Mouse (Mus musculus): ENCODE measurements around the gene Jun. TPM values are rescaled to one million over a fixed set of nuclear protein-coding genes. Genes with fewer than 3 reads are reported as not detected.
A peak's percentile ranks its signal among the peaks of the same experiment; 100 is the strongest.

The Jun gene
- polyA plus RNA-seq, 1 experiment: 157 TPM

GRCm38 (mm10) chr4:95076279-95076678 is 24.3 kb upstream of the Jun start:
- TF ChIP-seq GATA1 (IDR thresholded peaks at IDR 0.05; ENCODE audit: borderline replicate concordance, low read length) (no peak), FLI1 (IDR thresholded peaks at IDR 0.05; ENCODE audit: low read length) (no peak)
- Histone ChIP-seq H3K9me3 (no peaks in the 10 kb centered on the region), H3K4me1 (peaks cover 5% of the 10 kb centered on the region), H3K36me3 (replicated peaks; ENCODE audit: low read length) (no peaks in the 10 kb centered on the region), H3K27me3 (replicated peaks) (peaks cover 58% of the 10 kb centered on the region), H3K4me3 (replicated peaks) (no peak overlapping the region)

GRCm38 (mm10) chr4:95075591-95076002 is 23.6 kb upstream of the Jun start:
- Histone ChIP-seq H3K4me1 (peaks cover 3% of the 10 kb centered on the region), H3K27me3 (replicated peaks) (peaks cover 59% of the 10 kb centered on the region), H3K36me3 (replicated peaks; ENCODE audit: low read length) (no peaks in the 10 kb centered on the region), H3K9me3 (no peaks in the 10 kb centered on the region), H3K4me3 (replicated peaks) (no peak overlapping the region)
- TF ChIP-seq FLI1 (IDR thresholded peaks at IDR 0.05; ENCODE audit: low read length) (no peak), GATA1 (IDR thresholded peaks at IDR 0.05; ENCODE audit: borderline replicate concordance, low read length) (no peak)

- TF ChIP-seq FLI1 (IDR thresholded peaks at IDR 0.05; ENCODE audit: low read length): no peak
- TF ChIP-seq GATA1 (IDR thresholded peaks at IDR 0.05; ENCODE audit: borderline replicate concordance, low read length): no peak
- Histone ChIP-seq H3K4me1 (peaks cover 7% of the 10 kb centered on the region), H3K27me3 (replicated peaks) (peaks cover 64% of the 10 kb centered on the region), H3K36me3 (replicated peaks; ENCODE audit: low read length) (no peaks in the 10 kb centered on the region), H3K9me3 (no peaks in the 10 kb centered on the region), H3K4me3 (replicated peaks) (no peak overlapping the region)
Observed at GRCm38 (mm10) chr4:95074319-95074718, 22.3 kb upstream of the Jun start.

GRCm38 (mm10) chr4:95073214-95073750 is 21.3 kb upstream of the Jun start:
- Histone ChIP-seq H3K4me1 (peaks cover 7% of the 10 kb centered on the region), H3K27me3 (replicated peaks) (peaks cover 60% of the 10 kb centered on the region), H3K9me3 (no peaks in the 10 kb centered on the region), H3K4me3 (replicated peaks) (no peak overlapping the region), H3K36me3 (replicated peaks; ENCODE audit: low read length) (no peaks in the 10 kb centered on the region)
- no peak for TF ChIP-seq FLI1 (IDR thresholded peaks at IDR 0.05; ENCODE audit: low read length)
- no peak for TF ChIP-seq GATA1 (IDR thresholded peaks at IDR 0.05; ENCODE audit: borderline replicate concordance, low read length)

- Histone ChIP-seq H3K36me3 (replicated peaks; ENCODE audit: low read length) (no peaks in the 10 kb centered on the region), H3K4me3 (replicated peaks) (no peak overlapping the region), H3K4me1 (peaks cover 7% of the 10 kb centered on the region), H3K27me3 (replicated peaks) (peaks cover 41% of the 10 kb centered on the region), H3K9me3 (no peaks in the 10 kb centered on the region)
- TF ChIP-seq GATA1 (IDR thresholded peaks at IDR 0.05; ENCODE audit: borderline replicate concordance, low read length) (no peak), FLI1 (IDR thresholded peaks at IDR 0.05; ENCODE audit: low read length) (no peak)
Observed at GRCm38 (mm10) chr4:95070407-95070806, 18.4 kb upstream of the Jun start.

GRCm38 (mm10) chr4:95068045-95068948 is 16.3 kb upstream of the Jun start:
- Histone ChIP-seq H3K4me1 (peaks cover 7% of the 10 kb centered on the region), H3K9me3 (no peaks in the 10 kb centered on the region), H3K4me3 (replicated peaks) (no peak overlapping the region), H3K36me3 (replicated peaks; ENCODE audit: low read length) (no peaks in the 10 kb centered on the region), H3K27me3 (replicated peaks) (peaks cover 29% of the 10 kb centered on the region)
- no peak for TF ChIP-seq GATA1 (IDR thresholded peaks at IDR 0.05; ENCODE audit: borderline replicate concordance, low read length)
- no peak for TF ChIP-seq FLI1 (IDR thresholded peaks at IDR 0.05; ENCODE audit: low read length)

GRCm38 (mm10) chr4:95063609-95064210 is 11.7 kb upstream of the Jun start:
- H3K27me3 ChIP-seq (replicated peaks): peaks cover 8% of the 10 kb centered on the region
- H3K9me3 ChIP-seq: no peaks in the 10 kb centered on the region
- H3K4me3 ChIP-seq (replicated peaks): no peak overlapping the region
- no peaks in the 10 kb centered on the region for H3K36me3 ChIP-seq (replicated peaks; ENCODE audit: low read length)
- H3K4me1 ChIP-seq: peaks cover 15% of the 10 kb centered on the region
- TF ChIP-seq GATA1 (IDR thresholded peaks at IDR 0.05; ENCODE audit: borderline replicate concordance, low read length) (no peak), FLI1 (IDR thresholded peaks at IDR 0.05; ENCODE audit: low read length) (no peak)

GRCm38 (mm10) chr4:95062873-95063272 is 10.9 kb upstream of the Jun start:
- TF ChIP-seq GATA1 (IDR thresholded peaks at IDR 0.05; ENCODE audit: borderline replicate concordance, low read length): no peak
- TF ChIP-seq FLI1 (IDR thresholded peaks at IDR 0.05; ENCODE audit: low read length): no peak
- Histone ChIP-seq H3K4me3 (replicated peaks) (peak overlapping the region; percentile 14), H3K27me3 (replicated peaks) (peaks cover 4% of the 10 kb centered on the region), H3K36me3 (replicated peaks; ENCODE audit: low read length) (no peaks in the 10 kb centered on the region), H3K9me3 (no peaks in the 10 kb centered on the region), H3K4me1 (peaks cover 20% of the 10 kb centered on the region)

GRCm38 (mm10) chr4:95057264-95057663 is 5.2 kb upstream of the Jun start:
- Histone ChIP-seq H3K27me3 (replicated peaks) (peaks cover 4% of the 10 kb centered on the region), H3K4me1 (peaks cover 42% of the 10 kb centered on the region), H3K4me3 (replicated peaks) (no peak overlapping the region), H3K36me3 (replicated peaks; ENCODE audit: low read length) (no peaks in the 10 kb centered on the region), H3K9me3 (no peaks in the 10 kb centered on the region)
- no peak for TF ChIP-seq FLI1 (IDR thresholded peaks at IDR 0.05; ENCODE audit: low read length)

GRCm38 (mm10) chr4:95055276-95055675 is 3.3 kb upstream of the Jun start:
- Histone ChIP-seq H3K36me3 (replicated peaks; ENCODE audit: low read length) (no peaks in the 10 kb centered on the region), H3K4me3 (replicated peaks) (no peak overlapping the region), H3K9me3 (no peaks in the 10 kb centered on the region), H3K27me3 (replicated peaks) (peaks cover 4% of the 10 kb centered on the region), H3K4me1 (peaks cover 47% of the 10 kb centered on the region)
- TF ChIP-seq GATA1 (IDR thresholded peaks at IDR 0.05; ENCODE audit: borderline replicate concordance, low read length) (no peak), FLI1 (IDR thresholded peaks at IDR 0.05; ENCODE audit: low read length) (no peak)

All from megakaryocyte, embryonic 14.5 days (primary cell).